In genomic region chr4:119462858-119463755, GRCm38 (mm10) we compare ENCODE assay signal across 8 mouse cellular contexts. TPM values are rescaled to one million over a fixed set of nuclear protein-coding genes. Genes with fewer than 3 reads are reported as not detected.
DNase-seq lines count a peak whose midpoint lies in the region; ATAC-seq and TF ChIP-seq lines count a peak whose summit lies in the region.

No protein-coding gene starts in this region.

- no peak overlapping the region for H3K4me2 ChIP-seq in hindbrain, embryonic 13.5 days
- no peak overlapping the region for H3K4me2 ChIP-seq in limb, embryonic 12.5 days

- H3K9ac ChIP-seq in hindbrain, embryonic 13.5 days, result peak overlapping the region; percentile 36; the same call in 1 of the 2 replicates
- no peak overlapping the region for H3K9ac ChIP-seq in limb, embryonic 12.5 days (replicated peaks)

- no peak overlapping the region for H3K4me3 ChIP-seq in hindbrain, embryonic 13.5 days
- H3K4me3 ChIP-seq in limb, embryonic 12.5 days (replicated peaks), result no peak overlapping the region
- H3K4me3 ChIP-seq in olfactory bulb, adult 2 months (ENCODE audit: insufficient read depth, low read depth, low read length), result no peak overlapping the region

- peak; percentile 37 to 60 for DNase-seq in thymus, adult 18-20 months
- DNase-seq in thymus, postnatal 0 days (ENCODE audit: low spot score), result no peak
- DNase-seq in cerebellum, adult 8-10 months, result peak; percentile 71
- DNase-seq in gastrocnemius, adult 18-20 months (ENCODE audit: low spot score), result peak; percentile 73
- no peak for DNase-seq in c-Kit-positive CD71-positive TER-119-positive erythroid progenitor cells, embryonic 14.5 days (ENCODE audit: low spot score)

- no peaks in the 10 kb centered on the region for H3K9me3 ChIP-seq in hindbrain, embryonic 13.5 days
- H3K9me3 ChIP-seq in limb, embryonic 12.5 days, result no peaks in the 10 kb centered on the region

- no peak for TF ChIP-seq CTCF in olfactory bulb, adult 2 months (IDR thresholded peaks at IDR 0.05; ENCODE audit: insufficient read depth, low read depth, low read length)

- 44% methylated on average over 11 of the region's 11 CpGs for WGBS in hindbrain, embryonic 13.5 days
- 42% methylated on average over 11 of the region's 11 CpGs for WGBS in limb, embryonic 12.5 days
- WGBS in olfactory bulb, adult 2 months, result 11% methylated on average over 11 of the region's 11 CpGs

- H3K27ac ChIP-seq in hindbrain, embryonic 13.5 days, result peak overlapping the region; percentile 92
- H3K27ac ChIP-seq in limb, embryonic 12.5 days, result no peak overlapping the region
- H3K27ac ChIP-seq in olfactory bulb, adult 2 months (ENCODE audit: insufficient read depth, low read depth, low read length), result peak overlapping the region; percentile 71

- peak; percentile 76 for ATAC-seq in hindbrain, embryonic 13.5 days (ENCODE audit: low FRiP score)
- peak; percentile 52; the same call in 1 of the 2 replicates for ATAC-seq in limb, embryonic 12.5 days (ENCODE audit: insufficient number of reproducible peaks, insufficient read depth, low FRiP score, low TSS enrichment, low read depth)

- peaks cover 16% of the 10 kb centered on the region for H3K36me3 ChIP-seq in hindbrain, embryonic 13.5 days
- no peaks in the 10 kb centered on the region for H3K36me3 ChIP-seq in limb, embryonic 12.5 days

- no peak for TF ChIP-seq POLR2A in olfactory bulb, adult 2 months (IDR thresholded peaks at IDR 0.05; ENCODE audit: insufficient read depth, low read depth, low read length)

- peaks cover 39% of the 10 kb centered on the region for H3K4me1 ChIP-seq in hindbrain, embryonic 13.5 days (replicated peaks)
- H3K4me1 ChIP-seq in limb, embryonic 12.5 days (replicated peaks), result peaks cover 30% of the 10 kb centered on the region
- H3K4me1 ChIP-seq in olfactory bulb, adult 2 months (ENCODE audit: control insufficient read depth, insufficient read depth, low read length), result peaks cover 28% of the 10 kb centered on the region

- H3K27me3 ChIP-seq in hindbrain, embryonic 13.5 days, result no peaks in the 10 kb centered on the region
- peaks cover 4% of the 10 kb centered on the region; the same call in 1 of the 2 replicates for H3K27me3 ChIP-seq in limb, embryonic 12.5 days

RNA-seq across cellular contexts. Expression of gene Rimkla, which starts 29.3 kb away (rescaled TPM):
- 0.21 and 0.25 TPM in 2 replicates for polyA plus RNA-seq in thymus, postnatal 0 days (2015; fragmentation: Nextera tagmentation; extraction: Ambion mirVana)
- not detected for total RNA-seq in gastrocnemius, adult 18-20 months (2021)
- polyA plus RNA-seq in hindbrain, embryonic 13.5 days (2015; fragmentation: Nextera tagmentation; extraction: Ambion mirVana), result 19.9 and 21.0 TPM in 2 replicates
- 1.0 and 1.1 TPM in 2 replicates for polyA plus RNA-seq in limb, embryonic 12.5 days (2016; fragmentation: Nextera tagmentation; extraction: Ambion mirVana)
- polyA plus RNA-seq in olfactory bulb, adult 2 months (2012; ENCODE audit: insufficient read depth, insufficient read length, low replicate concordance, missing spikeins), result not detected in 2 replicates

RNA-seq across cellular contexts. Expression of gene Zmynd12, which starts 40.5 kb away (rescaled TPM):
- polyA plus RNA-seq in thymus, postnatal 0 days (2015; fragmentation: Nextera tagmentation; extraction: Ambion mirVana), result 0.41 and 0.46 TPM in 2 replicates
- total RNA-seq in gastrocnemius, adult 18-20 months (2021), result not detected
- polyA plus RNA-seq in hindbrain, embryonic 13.5 days (2015; fragmentation: Nextera tagmentation; extraction: Ambion mirVana), result 0.40 and 0.44 TPM in 2 replicates
- polyA plus RNA-seq in limb, embryonic 12.5 days (2016; fragmentation: Nextera tagmentation; extraction: Ambion mirVana), result 0.33 and 0.45 TPM in 2 replicates
- not detected in 2 replicates for polyA plus RNA-seq in olfactory bulb, adult 2 months (2012; ENCODE audit: insufficient read depth, insufficient read length, low replicate concordance, missing spikeins)

RNA-seq across cellular contexts. Expression of gene Ppcs, which starts 40.9 kb away (rescaled TPM):
- polyA plus RNA-seq in thymus, postnatal 0 days (2015; fragmentation: Nextera tagmentation; extraction: Ambion mirVana), result 41.9 and 43.8 TPM in 2 replicates
- total RNA-seq in gastrocnemius, adult 18-20 months (2021), result 1 to 10 TPM; 4.8 to 5.6 TPM
- 21.5 and 21.8 TPM in 2 replicates for polyA plus RNA-seq in hindbrain, embryonic 13.5 days (2015; fragmentation: Nextera tagmentation; extraction: Ambion mirVana)
- 34.2 and 36.3 TPM in 2 replicates for polyA plus RNA-seq in limb, embryonic 12.5 days (2016; fragmentation: Nextera tagmentation; extraction: Ambion mirVana)
- polyA plus RNA-seq in olfactory bulb, adult 2 months (2012; ENCODE audit: insufficient read depth, insufficient read length, low replicate concordance, missing spikeins), result not detected in 2 replicates

RNA-seq across cellular contexts. Expression of gene Ccdc30, which starts 47.8 kb away (rescaled TPM):
- 17.3 and 22.1 TPM in 2 replicates for polyA plus RNA-seq in thymus, postnatal 0 days (2015; fragmentation: Nextera tagmentation; extraction: Ambion mirVana)
- not detected for total RNA-seq in gastrocnemius, adult 18-20 months (2021)
- polyA plus RNA-seq in hindbrain, embryonic 13.5 days (2015; fragmentation: Nextera tagmentation; extraction: Ambion mirVana), result 18.4 and 20.2 TPM in 2 replicates
- 7.4 and 8.0 TPM in 2 replicates for polyA plus RNA-seq in limb, embryonic 12.5 days (2016; fragmentation: Nextera tagmentation; extraction: Ambion mirVana)
- not detected in 2 replicates for polyA plus RNA-seq in olfactory bulb, adult 2 months (2012; ENCODE audit: insufficient read depth, insufficient read length, low replicate concordance, missing spikeins)

Comparison
In these comparisons a context has a peak if more than half of its experiments do, and no peak if none do; other contexts are left out.
1. DNase-seq: peak in thymus, adult 18-20 months (2 of 2), cerebellum, adult 8-10 months (single experiment) and gastrocnemius, adult 18-20 months (single experiment); none in thymus, postnatal 0 days (single experiment) and c-Kit-positive CD71-positive TER-119-positive erythroid progenitor cells, embryonic 14.5 days (single experiment).
2. RNA of gene Ppcs, which starts 40.9 kb away (polyA plus RNA-seq): 41.9 to 43.8 TPM in thymus, postnatal 0 days, 34.2 to 36.3 TPM in limb, embryonic 12.5 days and 21.5 to 21.8 TPM in hindbrain, embryonic 13.5 days; not detected in olfactory bulb, adult 2 months; every median in the first group is over 10 times any median in the second.